Mouse (Mus musculus) bone marrow, adult 2 months (tissue): Measurements from ENCODE around the gene Adam3. TPM values are rescaled to one million over a fixed set of nuclear protein-coding genes. Genes with fewer than 3 reads are reported as not detected.

Source experiments
- H3K27ac ChIP-seq: fragments of 200-500 bp; 2 replicates; pipeline ENCODE4 v1.5.1; 2012; ENCODE audit warnings: low read depth, mild to moderate bottlenecking, control low read depth, inconsistent platforms, low read length; ENCODE audit not compliant: control insufficient read depth, poor library complexity, insufficient read depth
- H3K4me1 ChIP-seq: fragments of 200-500 bp; 2 replicates; pipeline ENCODE4 v1.6.1; 2011; ENCODE audit warnings: low read length; ENCODE audit not compliant: control insufficient read depth, insufficient read depth
- H3K4me3 ChIP-seq: fragments of 200-500 bp; replicated peaks from 2 replicates; pipeline ENCODE3; 2011; ENCODE audit warnings: mild to moderate bottlenecking, low read depth, low read length, control low read depth; ENCODE audit not compliant: control insufficient read depth
- CTCF ChIP-seq: fragments of 200-500 bp; IDR thresholded peaks from 2 replicates; pipeline ENCODE4 v1.5.1; 2011; ENCODE audit warnings: low read length, control low read depth; ENCODE audit not compliant: control insufficient read depth, insufficient read depth
- POLR2A ChIP-seq: fragments of 200-500 bp; IDR thresholded peaks from 2 replicates; pipeline ENCODE4 v1.6.1; 2011; ENCODE audit warnings: low read depth, mild to moderate bottlenecking, control low read depth, low read length, borderline replicate concordance; ENCODE audit not compliant: control insufficient read depth
- WGBS: fragments of 180-500 bp; shearing (Covaris S2); methylation state at CpG from one replicate; pipeline ENCODE4 v1.1.7; 2018; 5-methylcytosine and 5-hydroxymethylcytosine counted together
- polyA plus RNA-seq: library from polyadenylated mRNA; stranded (reverse); fragments of >200 nt; gene quantifications from 2 replicates; pipeline ENCODE4 v1.2.4, GENCODE M21; 2011; ENCODE audit warnings: low replicate concordance; ENCODE audit not compliant: missing spikeins, insufficient read depth, insufficient read length

Gene Adam3
- not detected in 2 replicates for polyA plus RNA-seq

- 8% methylated on average over 11 of the region's 11 CpGs for WGBS
- Histone ChIP-seq H3K4me3 (peak within 1 kb of the TSS; percentile 3), H3K4me1 (peaks cover 1% of the 10 kb centered on the region; the same call in 1 of the 2 replicates), H3K27ac (no peak within 1 kb of the TSS)
- no peak for TF ChIP-seq CTCF
- TF ChIP-seq POLR2A, result no peak
These were observed at the start of gene Adam3 for GRCm38 (mm10) chr8:24725630-24726029. TSS of gene Adam3 (minus strand) at chr8:24725852.

- Histone ChIP-seq H3K27ac (no peak overlapping the region), H3K4me3 (no peak overlapping the region)
- 66% methylated on average over 16 of the region's 16 CpGs for WGBS
These were observed 596 bp downstream of the Adam3 start for GRCm38 (mm10) chr8:24724886-24725626.

More at GRCm38 (mm10) chr8:24724886-24725626, 596 bp downstream of the Adam3 start:
- TF ChIP-seq CTCF (no peak), POLR2A (no peak)
- peaks cover 1% of the 10 kb centered on the region; the same call in 1 of the 2 replicates for H3K4me1 ChIP-seq

Other genes with a start within 250 kb of the Adam3 start
- gene Adam5, start 98.5 kb upstream of the Adam3 start, polyA plus RNA-seq, result not detected in 2 replicates